Comparison of ENCODE assay signal across 28 mouse cellular contexts in genomic region chr12:14032363-14032762, GRCm38 (mm10).
"Had no signal": no experiment of that assay in that cellular context is flagged by ENCODE, and none has a peak within 500 bp of the region (broad histone marks: within the 10 kb centered on the region; RNA-seq: fewer than 3 reads in every experiment).

No protein-coding gene starts in this region.

- H3K36me3 ChIP-seq: heart, embryonic 10.5 days; heart, embryonic 12.5 days; hindbrain, embryonic 10.5 days; hindbrain, embryonic 12.5 days; intestine, embryonic 15.5 days; limb, embryonic 10.5 days; limb, embryonic 12.5 days; liver, embryonic 13.5 days; liver, embryonic 15.5 days had no signal

- H3K9ac ChIP-seq: heart, embryonic 12.5 days; hindbrain, embryonic 12.5 days; hindbrain, embryonic 14.5 days; intestine, embryonic 15.5 days; limb, embryonic 12.5 days; liver, embryonic 13.5 days; liver, embryonic 15.5 days; liver, postnatal 0 days had no signal

- H3K4me2 ChIP-seq: heart, embryonic 12.5 days; hindbrain, embryonic 12.5 days; hindbrain, embryonic 14.5 days; intestine, embryonic 15.5 days; limb, embryonic 12.5 days; liver, embryonic 11.5 days; liver, embryonic 13.5 days; liver, embryonic 15.5 days had no signal

- ATAC-seq: hindbrain, embryonic 16.5 days; inflammation-experienced regulatory T-cells, adult 6 months; intestine, embryonic 15.5 days; intestine, postnatal 0 days; liver, postnatal 0 days had no signal

- DNase-seq: gastrocnemius, postnatal 10 days; gastrocnemius, postnatal 25 days; heart, adult 18-20 months; heart, postnatal 10 days; heart, postnatal 4 days; kidney, adult 18-20 months; kidney, adult 8-10 months; kidney, postnatal 10 days; kidney, postnatal 25 days; kidney, postnatal 4 days; liver; liver, embryonic 13.5 days; liver, postnatal 0 days had no signal

- H3K27me3 ChIP-seq: heart, embryonic 12.5 days; hindbrain, embryonic 12.5 days; intestine, embryonic 15.5 days; limb, embryonic 12.5 days; liver, embryonic 13.5 days; liver, embryonic 15.5 days had no signal

- H3K4me3 ChIP-seq: heart, embryonic 10.5 days; heart, embryonic 12.5 days; hindbrain, embryonic 10.5 days; hindbrain, embryonic 12.5 days; intestine, embryonic 15.5 days; layer of hippocampus, adult 2 months; left cerebral cortex, adult 2 months; limb, embryonic 10.5 days; limb, embryonic 12.5 days; liver, embryonic 13.5 days; liver, embryonic 15.5 days had no signal

- H3K4me1 ChIP-seq: heart, embryonic 10.5 days; heart, embryonic 12.5 days; hindbrain, embryonic 10.5 days; hindbrain, embryonic 12.5 days; intestine, embryonic 15.5 days; limb, embryonic 10.5 days; limb, embryonic 12.5 days; liver, embryonic 13.5 days; liver, embryonic 15.5 days had no signal

- H3K27ac ChIP-seq: heart, embryonic 10.5 days; hindbrain, embryonic 10.5 days; hindbrain, embryonic 12.5 days; hindbrain, embryonic 14.5 days; intestine, embryonic 15.5 days; layer of hippocampus, adult 2 months; left cerebral cortex, adult 2 months; limb, embryonic 10.5 days; limb, embryonic 12.5 days; liver, embryonic 13.5 days; liver, embryonic 15.5 days had no signal

- H3K9me3 ChIP-seq: heart, embryonic 10.5 days; heart, embryonic 12.5 days; hindbrain, embryonic 10.5 days; hindbrain, embryonic 12.5 days; intestine, embryonic 15.5 days; limb, embryonic 10.5 days; limb, embryonic 12.5 days; liver, embryonic 13.5 days; liver, embryonic 15.5 days had no signal
